Mouse (Mus musculus) limb, embryonic 14.5 days (tissue): Measurements from ENCODE around the gene Phlpp1. TPM values are rescaled to one million over a fixed set of nuclear protein-coding genes. Genes with fewer than 3 reads are reported as not detected.

Experiments
- ATAC-seq: fragments of 200-750 bp; cut with Nextera tagmentation; 2 replicates; pipeline ENCODE4 v1.8.0; 2017; ENCODE audit warnings: low read depth, moderate number of reproducible peaks, moderate TSS enrichment; ENCODE audit not compliant: low FRiP score
- DNase-seq: peaks from one replicate; pipeline ENCODE4 v3.0.0-alpha.2; 2015; ENCODE audit warnings: low spot score
- H3K27ac ChIP-seq: fragments of 300-500 bp; sonication (generic); replicated peaks from 2 replicates; pipeline ENCODE4 v1.5.1; 2014; ENCODE audit warnings: low read depth, mild to moderate bottlenecking, low read length, moderate library complexity, mixed read lengths
- H3K27me3 ChIP-seq: fragments of 300-500 bp; sonication (generic); 2 replicates; pipeline ENCODE4 v1.6.1; 2014; ENCODE audit warnings: low read length, mixed read lengths; ENCODE audit not compliant: control insufficient read depth, insufficient read depth
- H3K36me3 ChIP-seq: fragments of 300-500 bp; sonication (generic); 2 replicates; pipeline ENCODE4 v1.6.1; 2014; ENCODE audit warnings: mild to moderate bottlenecking, low read length, moderate library complexity, mixed read lengths; ENCODE audit not compliant: control insufficient read depth, insufficient read depth
- H3K4me1 ChIP-seq: fragments of 300-500 bp; sonication (generic); 2 replicates; pipeline ENCODE4 v1.6.1; 2014; ENCODE audit warnings: antibody characterized with exemption, low read length, mixed read lengths; ENCODE audit not compliant: control insufficient read depth, insufficient read depth
- H3K4me2 ChIP-seq: fragments of 300-500 bp; sonication (generic); replicated peaks from 2 replicates; pipeline ENCODE4 v1.6.1; 2014; ENCODE audit warnings: low read depth, mild to moderate bottlenecking, low read length, moderate library complexity; ENCODE audit not compliant: severe bottlenecking
- H3K4me3 ChIP-seq: fragments of 300-500 bp; sonication (generic); replicated peaks from 2 replicates; pipeline ENCODE4 v1.5.1; 2014; ENCODE audit warnings: low read length
- H3K9ac ChIP-seq: fragments of 300-500 bp; sonication (generic); 2 replicates; pipeline ENCODE4 v1.6.1; 2014; ENCODE audit warnings: mild to moderate bottlenecking, low read depth, low read length, moderate library complexity; ENCODE audit not compliant: severe bottlenecking
- H3K9me3 ChIP-seq: fragments of 300-500 bp; sonication (generic); 2 replicates; pipeline ENCODE4 v1.6.1; 2016; ENCODE audit warnings: low read length; ENCODE audit not compliant: control insufficient read depth
- POLR2A ChIP-seq: fragments of 200-500 bp; IDR thresholded peaks from 2 replicates; pipeline ENCODE4 v1.8.0; 2012; ENCODE audit warnings: inconsistent platforms, mild to moderate bottlenecking, moderate library complexity, borderline replicate concordance; ENCODE audit not compliant: insufficient read depth, insufficient read length; ENCODE audit errors: extremely low read depth
- WGBS: fragments of 180-500 bp; shearing (Covaris S2); extraction: QIAGEN DNeasy Blood & Tissue Kit; methylation state at CpG from one replicate; pipeline ENCODE4 v1.1.7; 2014; 5-methylcytosine and 5-hydroxymethylcytosine counted together
- polyA plus RNA-seq, 2 experiments: library from polyadenylated mRNA; depleted of rRNA in 1 of 2; stranded (reverse) in 1 of 2; unstranded in 1 of 2; fragments of >200 nt; fragmentation: Nextera tagmentation in 1 of 2; extraction: Ambion mirVana in 1 of 2; gene quantifications; 2 replicates each; pipeline versions ENCODE4 v1.2.1 to v1.2.3; 2012 to 2014

Phlpp1 gene
- polyA plus RNA-seq, 2 experiments = 3.9 to 9.3 TPM

DNA sequence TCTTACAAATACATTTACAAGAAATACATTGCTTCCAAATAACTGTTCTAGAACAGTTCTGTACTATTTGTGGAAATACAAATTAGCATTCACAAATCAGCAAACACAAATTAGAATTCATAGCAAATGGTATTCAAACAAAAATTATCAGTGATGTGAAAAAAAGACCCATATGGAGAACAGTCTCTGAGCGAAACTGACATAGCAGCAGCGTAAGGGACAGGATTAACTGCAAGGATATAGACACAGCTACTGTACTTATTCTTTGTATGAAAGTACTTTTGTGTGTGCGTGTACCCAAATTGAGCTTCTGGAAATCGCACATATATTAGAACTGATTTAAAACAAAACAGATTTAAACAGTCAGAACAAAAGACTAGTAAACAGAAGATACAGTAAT lies 103.6 kb downstream of the Phlpp1 start:
- Histone ChIP-seq H3K9ac (no peak overlapping the region), H3K4me3 (no peak overlapping the region), H3K27ac (no peak overlapping the region), H3K36me3 (no peaks in the 10 kb centered on the region), H3K4me2 (no peak overlapping the region), H3K9me3 (no peaks in the 10 kb centered on the region), H3K27me3 (no peaks in the 10 kb centered on the region), H3K4me1 (peaks cover 10% of the 10 kb centered on the region)
- no peak for DNase-seq
- WGBS = 81% methylated on average over 4 of the region's 4 CpGs
- no peak for TF ChIP-seq POLR2A
- no peak for ATAC-seq

- no peak overlapping the region for H3K27ac ChIP-seq
- no peaks in the 10 kb centered on the region for H3K9me3 ChIP-seq
- no peaks in the 10 kb centered on the region for H3K36me3 ChIP-seq
- peaks cover 10% of the 10 kb centered on the region for H3K4me1 ChIP-seq
- no peak overlapping the region for H3K4me3 ChIP-seq
- ATAC-seq (no peak), DNase-seq (no peak)
- H3K27me3 ChIP-seq = no peaks in the 10 kb centered on the region
- no peak overlapping the region for H3K4me2 ChIP-seq
- no peak overlapping the region for H3K9ac ChIP-seq
- TF ChIP-seq POLR2A = no peak
- 60% methylated on average over 7 of the region's 7 CpGs for WGBS
Observed at GRCm38 (mm10) chr1:106275731-106276130, 104.2 kb downstream of the Phlpp1 start.

GRCm38 (mm10) chr1:106276824-106277223 lies 105.3 kb downstream of the Phlpp1 start:
- Histone ChIP-seq H3K4me2 (no peak overlapping the region), H3K4me3 (no peak overlapping the region), H3K36me3 (no peaks in the 10 kb centered on the region), H3K9ac (no peak overlapping the region), H3K27ac (no peak overlapping the region), H3K9me3 (no peaks in the 10 kb centered on the region), H3K27me3 (no peaks in the 10 kb centered on the region), H3K4me1 (peaks cover 10% of the 10 kb centered on the region)
- DNase-seq = no peak
- ATAC-seq = no peak
- TF ChIP-seq POLR2A = no peak
- WGBS = 28% methylated on average over 1 of the region's 1 CpGs

DNA sequence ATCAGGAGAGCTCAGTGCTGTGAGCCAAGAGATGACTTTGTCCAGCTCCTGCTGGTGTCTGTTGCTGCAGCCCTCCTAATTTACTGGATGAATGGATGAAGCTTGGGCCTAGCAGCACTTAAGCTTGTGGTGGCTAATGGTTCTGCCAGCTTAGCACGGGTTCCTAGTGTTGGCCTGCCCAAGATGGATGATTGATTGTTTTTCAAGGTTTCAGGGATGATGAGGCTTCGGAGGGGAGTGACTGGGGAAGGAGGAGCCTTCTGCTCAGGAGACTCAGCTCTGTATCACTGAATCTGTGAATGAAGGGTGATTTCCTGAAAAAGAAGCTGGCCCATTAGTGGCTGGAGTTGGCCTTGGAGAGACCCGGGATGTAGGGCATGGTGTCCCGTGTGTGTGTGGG lies 105.7 kb downstream of the Phlpp1 start:
- no peak for ATAC-seq
- TF ChIP-seq POLR2A = no peak
- no peak overlapping the region for H3K27ac ChIP-seq

GRCm38 (mm10) chr1:106278552-106279060 lies 107.1 kb downstream of the Phlpp1 start:
- H3K27ac ChIP-seq = no peak overlapping the region
- whole genome bisulfite sequencing = 72% methylated on average over 5 of the region's 5 CpGs
- H3K4me3 ChIP-seq = no peak overlapping the region
- H3K4me2 ChIP-seq = no peak overlapping the region
- H3K27me3 ChIP-seq = no peaks in the 10 kb centered on the region
- no peak for DNase-seq
- no peaks in the 10 kb centered on the region for H3K36me3 ChIP-seq
- TF ChIP-seq POLR2A = no peak
- no peaks in the 10 kb centered on the region for H3K9me3 ChIP-seq
- no peak for ATAC-seq
- H3K4me1 ChIP-seq = peaks cover 10% of the 10 kb centered on the region
- no peak overlapping the region for H3K9ac ChIP-seq

More for the DNA sequence above, 105.7 kb downstream of the Phlpp1 start:
- H3K27me3 ChIP-seq = no peaks in the 10 kb centered on the region
- no peak overlapping the region for H3K9ac ChIP-seq
- no peak overlapping the region for H3K4me3 ChIP-seq
- no peaks in the 10 kb centered on the region for H3K9me3 ChIP-seq
- 42% methylated on average over 4 of the region's 4 CpGs for WGBS
- H3K4me2 ChIP-seq = no peak overlapping the region
- H3K36me3 ChIP-seq = no peaks in the 10 kb centered on the region
- H3K4me1 ChIP-seq = peaks cover 10% of the 10 kb centered on the region
- no peak for DNase-seq
